Mouse (Mus musculus) forebrain, embryonic 12.5 days (tissue): Measurements from ENCODE around the gene Cnpy1. TPM values are rescaled to one million over a fixed set of nuclear protein-coding genes. Genes with fewer than 3 reads are reported as not detected.

ENCODE experiments used
- ATAC-seq: fragments of 200-750 bp; cut with Nextera tagmentation; 2 replicates; pipeline ENCODE4 v1.8.0; 2017; ENCODE audit warnings: moderate TSS enrichment; ENCODE audit not compliant: low FRiP score
- H3K27ac ChIP-seq: fragments of 300-500 bp; sonication (generic); 2 replicates; pipeline ENCODE4 v1.5.1; 2016; ENCODE audit warnings: mild to moderate bottlenecking
- H3K27me3 ChIP-seq: fragments of 300-500 bp; sonication (generic); 2 replicates; pipeline ENCODE4 v1.6.1; 2016; ENCODE audit warnings: mild to moderate bottlenecking
- H3K36me3 ChIP-seq: fragments of 300-500 bp; sonication (generic); replicated peaks from 2 replicates; pipeline ENCODE4 v1.6.1; 2016; ENCODE audit warnings: mild to moderate bottlenecking
- H3K4me1 ChIP-seq: fragments of 300-500 bp; sonication (generic); 2 replicates; pipeline ENCODE4 v1.6.1; 2016
- H3K4me2 ChIP-seq: fragments of 300-500 bp; sonication (generic); 2 replicates; pipeline ENCODE4 v1.6.1; 2016; ENCODE audit warnings: mild to moderate bottlenecking, moderate library complexity
- H3K4me3 ChIP-seq: fragments of 300-500 bp; sonication (generic); replicated peaks from 2 replicates; pipeline ENCODE4 v1.5.1; 2016; ENCODE audit warnings: mild to moderate bottlenecking
- H3K9ac ChIP-seq: fragments of 300-500 bp; sonication (generic); 2 replicates; pipeline ENCODE4 v1.6.1; 2016; ENCODE audit warnings: mild to moderate bottlenecking
- H3K9me3 ChIP-seq: fragments of 300-500 bp; sonication (generic); 2 replicates; pipeline ENCODE4 v1.6.1; 2016
- WGBS: fragments of 180-500 bp; shearing (Covaris S2); methylation state at CpG from one replicate; pipeline ENCODE4 v1.1.7; 2016; 5-methylcytosine and 5-hydroxymethylcytosine counted together
- polyA plus RNA-seq: library from polyadenylated mRNA; unstranded; fragments of >200 nt; fragmentation: Nextera tagmentation; extraction: Ambion mirVana; gene quantifications from 2 replicates; pipeline ENCODE4 v1.2.1, GENCODE M21; 2016

Gene Cnpy1
- polyA plus RNA-seq, 1 experiment from 2014 or later = 3.2 TPM

DNA sequence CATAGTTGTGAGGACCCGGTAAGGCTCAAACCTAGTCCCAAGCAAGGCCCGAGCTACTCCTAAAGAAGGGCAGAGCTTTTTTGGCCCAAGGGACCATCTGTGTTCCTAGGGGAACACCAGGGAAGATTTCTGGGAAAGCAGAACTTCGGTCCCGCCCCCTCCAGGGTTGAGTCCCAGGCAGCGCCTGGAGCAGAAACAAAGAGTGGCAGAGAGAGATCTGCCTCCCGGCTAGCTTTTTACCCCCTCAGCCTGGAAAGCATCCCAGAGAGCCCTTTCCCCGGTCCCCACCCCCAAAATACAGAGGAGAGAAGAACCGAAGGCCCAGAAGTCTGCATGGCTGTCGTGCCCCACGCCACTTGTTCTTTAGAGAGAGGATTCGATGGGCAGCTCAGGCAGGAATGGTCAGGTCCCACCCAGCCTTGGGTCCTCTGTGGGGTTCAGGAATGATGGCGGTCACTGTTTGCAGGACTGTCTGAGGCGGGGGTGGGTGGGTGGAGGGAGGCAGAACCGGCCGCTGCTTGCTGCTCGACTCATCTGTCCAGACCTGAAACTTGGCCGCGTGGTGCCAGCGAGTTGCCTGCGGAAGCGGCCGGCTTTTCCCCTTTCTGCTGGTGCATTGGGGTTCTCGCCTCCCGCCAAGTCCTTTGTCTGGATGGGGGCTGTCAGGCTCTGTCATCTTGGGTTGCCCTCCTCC lies 70.6 kb downstream of the Cnpy1 start:
- no peaks in the 10 kb centered on the region for H3K9me3 ChIP-seq

DNA sequence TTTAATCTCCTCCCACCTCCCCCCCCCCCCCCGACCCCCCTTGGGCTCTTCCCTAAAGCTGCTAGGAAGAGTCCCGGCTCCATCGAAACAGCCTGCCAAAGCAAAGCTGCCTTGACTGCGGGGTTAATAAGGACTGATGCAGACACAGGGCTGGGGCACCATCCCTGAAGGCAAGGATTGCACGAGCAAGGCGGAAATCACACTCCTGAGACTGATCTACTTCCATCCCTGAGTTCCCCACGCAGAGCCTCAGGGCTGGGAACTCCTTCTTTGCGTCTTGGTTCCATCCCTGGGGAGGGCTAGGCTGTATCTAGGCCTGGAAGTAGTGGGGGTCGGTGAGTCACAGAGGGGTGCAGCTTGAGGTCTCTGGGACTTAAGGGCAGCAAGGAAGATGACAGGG lies 71.5 kb downstream of the Cnpy1 start:
- H3K9me3 ChIP-seq = no peaks in the 10 kb centered on the region
- 0% methylated on average over 9 of the region's 9 CpGs for WGBS
- no peak for ATAC-seq
- no peak overlapping the region for H3K27ac ChIP-seq
- peaks cover 96% of the 10 kb centered on the region for H3K27me3 ChIP-seq
- H3K4me1 ChIP-seq = peaks cover 19% of the 10 kb centered on the region; the same call in 1 of the 2 replicates
- H3K36me3 ChIP-seq = no peaks in the 10 kb centered on the region
- H3K4me3 ChIP-seq = no peak overlapping the region
- H3K4me2 ChIP-seq = no peak overlapping the region
- H3K9ac ChIP-seq = no peak overlapping the region

More for the DNA sequence above, 70.6 kb downstream of the Cnpy1 start:
- Histone ChIP-seq H3K36me3 (no peaks in the 10 kb centered on the region), H3K4me3 (no peak overlapping the region), H3K27ac (no peak overlapping the region), H3K9ac (no peak overlapping the region), H3K27me3 (peaks cover 96% of the 10 kb centered on the region), H3K4me2 (no peak overlapping the region), H3K4me1 (peaks cover 23% of the 10 kb centered on the region; the same call in 1 of the 2 replicates)
- under 1% methylated on average over 24 of the region's 24 CpGs for WGBS
- ATAC-seq = no peak

DNA sequence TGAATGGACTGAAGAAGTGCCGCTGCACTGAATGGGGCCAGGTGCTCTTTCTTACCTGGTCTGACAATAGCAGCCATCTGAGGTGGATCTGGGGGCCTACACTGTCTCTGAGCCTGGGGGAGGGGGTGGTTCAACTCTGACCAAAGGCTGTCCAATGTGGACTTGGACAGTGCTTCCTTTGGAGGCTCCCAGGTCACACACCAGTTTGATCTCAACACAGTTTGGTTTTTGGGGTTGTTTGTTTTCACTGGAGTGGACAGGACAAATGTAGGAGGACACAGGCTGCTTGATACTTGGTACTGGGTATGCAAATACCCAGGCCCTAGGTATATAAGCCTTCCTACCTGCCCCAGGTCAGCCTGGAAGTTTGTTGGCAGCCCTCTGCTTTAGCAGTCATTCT lies 71.9 kb downstream of the Cnpy1 start:
- no peaks in the 10 kb centered on the region for H3K36me3 ChIP-seq
- WGBS = 6% methylated on average over 1 of the region's 1 CpGs
- H3K4me2 ChIP-seq = no peak overlapping the region
- peaks cover 15% of the 10 kb centered on the region; the same call in 1 of the 2 replicates for H3K4me1 ChIP-seq
- H3K27ac ChIP-seq = no peak overlapping the region
- no peak overlapping the region for H3K4me3 ChIP-seq
- no peaks in the 10 kb centered on the region for H3K9me3 ChIP-seq
- peaks cover 96% of the 10 kb centered on the region for H3K27me3 ChIP-seq
- H3K9ac ChIP-seq = no peak overlapping the region
- no peak for ATAC-seq

DNA sequence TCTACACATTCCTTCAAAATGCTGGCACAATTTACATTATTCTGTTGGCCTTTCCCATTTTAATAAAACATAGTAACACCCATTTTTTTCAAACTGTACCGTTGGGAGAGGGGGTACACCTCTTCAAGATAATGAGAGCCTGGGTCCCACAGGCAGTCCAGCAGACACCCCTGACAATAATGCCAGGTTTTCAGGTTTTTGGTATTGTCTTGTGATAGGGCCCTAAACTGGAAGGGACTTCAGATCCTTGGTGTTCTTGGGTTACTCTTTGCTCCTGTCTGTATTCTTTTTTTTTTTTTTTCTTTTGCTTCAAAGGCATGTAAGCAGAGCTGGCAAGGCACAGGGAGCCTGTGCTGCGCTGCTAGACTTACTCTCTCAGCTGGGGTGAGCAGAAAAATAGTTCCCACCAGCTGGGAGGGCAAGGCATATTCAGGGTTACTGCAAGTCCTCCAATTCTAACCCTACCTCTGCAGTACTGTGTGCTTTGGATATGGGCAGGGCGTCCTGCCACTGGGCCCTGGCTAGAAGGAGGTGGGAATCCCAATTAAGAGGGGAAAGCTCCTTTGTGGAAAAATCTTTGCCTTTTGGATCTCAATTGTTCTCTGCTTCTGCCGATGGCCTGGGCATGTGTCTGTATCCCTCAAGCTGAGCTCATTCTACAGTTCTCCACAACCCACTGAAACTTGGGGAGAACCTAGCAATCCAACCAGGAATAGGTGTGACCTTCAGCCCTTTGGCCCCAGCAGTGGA lies 72.5 kb downstream of the Cnpy1 start:
- no peak overlapping the region for H3K27ac ChIP-seq
- H3K9me3 ChIP-seq = no peaks in the 10 kb centered on the region
- H3K36me3 ChIP-seq = no peaks in the 10 kb centered on the region
- H3K4me3 ChIP-seq = no peak overlapping the region
- no peak overlapping the region for H3K9ac ChIP-seq
- peaks cover 14% of the 10 kb centered on the region; the same call in 1 of the 2 replicates for H3K4me1 ChIP-seq
- H3K4me2 ChIP-seq = no peak overlapping the region
- no peak for ATAC-seq
- 2% methylated on average over 4 of the region's 4 CpGs for WGBS
- peaks cover 96% of the 10 kb centered on the region for H3K27me3 ChIP-seq

DNA sequence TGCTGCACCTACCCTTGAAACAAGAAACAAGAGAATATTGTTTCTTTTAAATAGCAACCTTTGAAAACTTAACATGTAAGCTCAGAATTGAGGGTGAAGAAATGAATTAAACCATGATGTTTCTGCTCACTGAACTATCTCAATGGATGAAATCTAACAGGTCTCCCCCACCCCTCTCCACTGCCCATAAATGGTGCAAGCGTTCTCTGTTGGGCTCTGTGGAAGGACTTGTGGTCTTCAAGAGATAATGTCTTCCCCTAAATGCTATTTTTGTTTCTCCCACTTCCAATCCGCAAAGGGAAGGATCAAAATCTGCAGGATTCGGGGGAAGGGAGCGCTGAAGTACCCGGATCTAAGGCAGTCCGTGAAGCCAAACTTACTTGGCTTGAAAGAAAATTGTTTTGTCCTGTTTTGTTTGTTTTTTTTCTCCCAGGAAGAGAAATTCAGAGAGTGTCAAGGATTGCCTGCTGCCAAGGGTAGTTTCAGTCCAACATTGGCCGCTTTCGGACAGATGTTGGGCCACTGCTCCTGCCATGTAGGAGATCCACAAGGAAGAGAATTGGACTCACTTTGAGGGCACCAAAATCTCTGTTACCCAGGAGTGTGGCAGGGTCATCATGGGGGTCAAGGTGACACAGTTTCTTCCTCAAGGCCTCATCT lies 73.2 kb downstream of the Cnpy1 start:
- Histone ChIP-seq H3K4me2 (no peak overlapping the region), H3K27ac (no peak overlapping the region)

DNA sequence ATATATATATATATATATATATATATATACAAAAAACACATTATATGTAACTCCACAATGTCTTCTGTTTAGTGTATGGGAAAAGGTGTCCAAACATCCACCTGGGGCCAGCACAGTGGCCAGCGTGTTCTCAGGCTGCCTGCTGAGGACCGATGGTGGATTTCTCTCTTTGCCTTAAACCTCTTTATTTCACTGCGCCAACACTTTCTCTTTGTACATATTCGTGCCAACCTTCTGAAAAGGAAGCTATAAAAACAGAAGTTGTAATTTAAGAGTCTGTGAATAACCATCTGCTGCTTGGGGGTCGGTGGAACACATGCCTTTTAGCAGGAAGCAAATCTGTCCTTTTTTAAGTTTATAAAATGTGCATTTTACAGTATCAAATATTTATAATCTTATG lies 73.9 kb downstream of the Cnpy1 start:
- H3K9me3 ChIP-seq = no peaks in the 10 kb centered on the region
- H3K27ac ChIP-seq = no peak overlapping the region
- no peak for ATAC-seq
- 10% methylated on average over 5 of the region's 5 CpGs for WGBS
- H3K27me3 ChIP-seq = peaks cover 96% of the 10 kb centered on the region
- H3K4me2 ChIP-seq = no peak overlapping the region
- H3K36me3 ChIP-seq = no peaks in the 10 kb centered on the region
- H3K4me1 ChIP-seq = peaks cover 18% of the 10 kb centered on the region
- no peak overlapping the region for H3K9ac ChIP-seq
- no peak overlapping the region for H3K4me3 ChIP-seq

More for the DNA sequence above, 73.2 kb downstream of the Cnpy1 start:
- peaks cover 96% of the 10 kb centered on the region for H3K27me3 ChIP-seq
- ATAC-seq = no peak
- WGBS = under 1% methylated on average over 8 of the region's 8 CpGs
- peaks cover 14% of the 10 kb centered on the region; the same call in 1 of the 2 replicates for H3K4me1 ChIP-seq
- H3K9me3 ChIP-seq = no peaks in the 10 kb centered on the region
- no peak overlapping the region for H3K9ac ChIP-seq
- H3K4me3 ChIP-seq = no peak overlapping the region
- H3K36me3 ChIP-seq = no peaks in the 10 kb centered on the region

DNA sequence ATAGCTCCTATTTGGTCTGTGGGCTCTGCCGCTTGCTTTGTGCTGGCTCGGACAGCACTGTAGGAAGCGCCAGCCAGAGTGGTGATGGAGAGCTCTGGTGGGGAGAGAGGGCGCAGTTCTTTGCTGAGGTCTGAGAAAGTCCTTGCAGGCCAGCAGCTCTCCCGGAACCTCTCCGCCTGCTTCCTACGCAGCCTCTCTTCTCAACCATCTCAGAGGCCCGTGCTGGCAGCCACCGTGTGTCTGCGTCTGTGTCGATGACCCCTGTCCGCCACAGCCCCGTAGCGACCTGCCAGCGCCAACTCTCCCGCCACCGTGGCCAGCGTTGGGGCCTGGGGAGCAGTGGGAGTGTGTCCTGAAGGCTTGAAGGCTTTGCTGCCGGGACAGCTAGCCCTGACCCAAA lies 74.7 kb downstream of the Cnpy1 start:
- no peak overlapping the region for H3K4me3 ChIP-seq
- H3K9ac ChIP-seq = no peak overlapping the region
- no peak for ATAC-seq
- H3K27ac ChIP-seq = no peak overlapping the region
- H3K36me3 ChIP-seq = no peaks in the 10 kb centered on the region
- WGBS = under 1% methylated on average over 19 of the region's 19 CpGs
- H3K9me3 ChIP-seq = no peaks in the 10 kb centered on the region
- H3K4me1 ChIP-seq = peaks cover 26% of the 10 kb centered on the region
- no peak overlapping the region for H3K4me2 ChIP-seq
- peaks cover 96% of the 10 kb centered on the region for H3K27me3 ChIP-seq

DNA sequence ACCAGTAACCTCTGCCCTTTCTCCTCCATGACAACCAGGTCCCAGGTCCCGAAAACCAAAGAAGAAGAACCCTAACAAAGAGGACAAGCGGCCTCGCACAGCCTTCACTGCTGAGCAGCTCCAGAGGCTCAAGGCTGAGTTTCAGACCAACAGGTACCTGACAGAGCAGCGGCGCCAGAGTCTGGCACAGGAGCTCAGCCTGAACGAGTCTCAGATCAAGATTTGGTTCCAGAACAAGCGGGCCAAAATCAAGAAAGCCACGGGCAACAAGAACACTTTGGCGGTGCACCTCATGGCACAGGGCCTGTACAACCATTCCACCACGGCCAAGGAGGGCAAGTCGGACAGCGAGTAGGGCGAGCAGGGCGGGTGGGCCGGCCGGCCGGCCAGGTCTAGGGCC lies 75.5 kb downstream of the Cnpy1 start:
- no peak overlapping the region for H3K9ac ChIP-seq
- H3K4me2 ChIP-seq = no peak overlapping the region
- peaks cover 29% of the 10 kb centered on the region for H3K4me1 ChIP-seq
- peaks cover 96% of the 10 kb centered on the region for H3K27me3 ChIP-seq
- no peak for ATAC-seq
- no peak overlapping the region for H3K4me3 ChIP-seq
- H3K36me3 ChIP-seq = no peaks in the 10 kb centered on the region
- 1% methylated on average over 17 of the region's 17 CpGs for WGBS
- no peak overlapping the region for H3K27ac ChIP-seq
- no peaks in the 10 kb centered on the region for H3K9me3 ChIP-seq

DNA sequence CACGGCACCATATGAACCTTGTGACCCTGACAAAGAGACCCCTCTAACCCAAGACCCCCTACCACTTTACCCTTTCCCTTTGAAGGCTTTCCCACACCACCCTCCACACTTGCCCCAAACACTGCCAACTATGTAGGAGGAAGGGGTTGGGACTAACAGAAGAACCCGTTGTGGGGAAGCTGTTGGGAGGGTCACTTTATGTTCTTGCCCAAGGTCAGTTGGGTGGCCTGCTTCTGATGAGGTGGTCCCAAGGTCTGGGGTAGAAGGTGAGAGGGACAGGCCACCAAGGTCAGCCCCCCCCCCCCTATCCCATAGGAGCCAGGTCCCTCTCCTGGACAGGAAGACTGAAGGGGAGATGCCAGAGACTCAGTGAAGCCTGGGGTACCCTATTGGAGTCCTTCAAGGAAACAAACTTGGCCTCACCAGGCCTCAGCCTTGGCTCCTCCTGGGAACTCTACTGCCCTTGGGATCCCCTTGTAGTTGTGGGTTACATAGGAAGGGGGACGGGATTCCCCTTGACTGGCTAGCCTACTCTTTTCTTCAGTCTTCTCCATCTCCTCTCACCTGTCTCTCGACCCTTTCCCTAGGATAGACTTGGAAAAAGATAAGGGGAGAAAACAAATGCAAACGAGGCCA lies 76.3 kb downstream of the Cnpy1 start:
- 2% methylated on average over 5 of the region's 5 CpGs for WGBS
- H3K27ac ChIP-seq = no peak overlapping the region
- H3K4me2 ChIP-seq = no peak overlapping the region
- ATAC-seq = no peak
- H3K36me3 ChIP-seq = no peaks in the 10 kb centered on the region
- no peak overlapping the region for H3K4me3 ChIP-seq
- H3K9ac ChIP-seq = no peak overlapping the region
- no peaks in the 10 kb centered on the region for H3K9me3 ChIP-seq
- peaks cover 27% of the 10 kb centered on the region for H3K4me1 ChIP-seq
- H3K27me3 ChIP-seq = peaks cover 96% of the 10 kb centered on the region

DNA sequence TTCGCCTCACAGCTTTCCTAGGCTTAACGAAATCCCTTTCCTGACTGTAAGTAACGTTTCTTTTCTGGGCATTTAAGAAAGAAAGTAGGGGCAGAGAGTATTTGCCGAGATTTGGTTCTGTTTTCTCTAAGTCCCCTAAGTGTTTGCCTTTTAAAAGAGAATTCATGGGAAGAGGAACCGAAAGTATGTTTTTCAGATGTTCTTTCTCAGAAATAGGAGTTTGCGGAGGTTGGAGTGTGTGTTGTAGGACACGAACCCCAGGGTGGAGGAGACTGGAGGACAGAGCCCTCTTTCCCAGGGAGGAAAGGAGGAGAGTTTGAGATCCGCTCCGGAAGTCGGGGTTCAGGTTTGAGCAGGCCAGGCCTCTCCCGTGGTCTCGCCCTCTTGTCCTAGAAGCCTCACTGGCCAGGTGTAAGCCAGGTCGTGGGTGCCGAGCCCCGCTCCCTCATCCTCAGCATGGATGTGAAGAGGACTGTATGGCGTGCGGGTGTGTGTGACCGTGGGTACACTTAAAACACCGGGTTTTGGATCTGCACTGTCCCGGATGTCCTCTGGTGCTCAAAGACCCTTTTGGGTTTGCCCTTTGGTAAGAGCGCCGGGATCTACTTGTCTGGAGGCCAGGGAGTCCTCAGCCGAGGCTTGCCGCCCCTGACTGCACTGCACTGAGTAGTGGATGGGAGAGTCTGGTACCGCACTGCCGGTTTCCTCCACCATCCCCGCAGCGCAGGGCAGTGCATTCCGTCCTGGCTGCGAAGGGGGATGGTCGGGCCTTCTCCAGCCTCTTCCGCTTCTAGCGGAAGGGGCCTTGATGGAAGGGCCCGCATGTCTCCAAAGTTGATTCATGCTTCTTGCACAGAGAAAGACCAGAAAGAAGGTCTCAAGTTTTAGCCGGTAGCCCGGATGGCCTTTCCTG lies 77.1 kb downstream of the Cnpy1 start:
- H3K36me3 ChIP-seq = no peaks in the 10 kb centered on the region

DNA sequence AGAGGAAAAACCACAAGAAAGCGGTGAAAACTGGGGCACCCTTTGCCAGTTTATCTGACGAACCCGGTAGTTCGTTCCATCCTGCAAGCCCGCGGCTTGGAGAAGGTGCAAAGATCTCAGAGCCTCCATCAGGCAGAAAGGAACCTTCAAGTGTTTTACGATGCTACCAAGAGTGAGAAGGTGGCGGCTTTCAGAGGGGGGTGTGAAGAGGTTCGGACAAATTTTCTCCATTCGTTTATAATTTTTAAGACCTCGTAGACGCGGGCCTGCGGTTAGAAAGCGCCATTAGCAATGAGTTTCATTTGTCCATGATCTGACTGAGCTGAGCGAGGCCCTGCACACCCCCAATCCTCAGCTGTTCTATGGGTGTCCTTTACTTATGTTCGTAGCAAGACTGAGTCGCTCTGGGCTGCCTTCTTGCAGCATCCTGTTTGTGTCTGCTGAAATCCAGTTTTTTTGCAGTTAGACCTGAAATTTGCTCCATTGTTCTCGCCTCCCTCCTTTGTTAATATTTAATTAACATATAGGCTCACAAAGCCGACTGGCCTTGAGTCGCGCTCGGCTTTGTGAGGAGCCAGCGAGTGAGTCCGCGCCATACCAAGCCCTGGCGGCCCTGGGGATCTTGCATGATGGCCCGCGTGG lies 77.9 kb downstream of the Cnpy1 start:
- Histone ChIP-seq H3K27ac (no peak overlapping the region), H3K9me3 (no peaks in the 10 kb centered on the region), H3K36me3 (no peaks in the 10 kb centered on the region), H3K4me2 (no peak overlapping the region), H3K4me3 (no peak overlapping the region), H3K27me3 (peaks cover 96% of the 10 kb centered on the region), H3K9ac (no peak overlapping the region), H3K4me1 (peaks cover 23% of the 10 kb centered on the region)
- under 1% methylated on average over 29 of the region's 29 CpGs for WGBS
- no peak for ATAC-seq

More for the DNA sequence above, 77.1 kb downstream of the Cnpy1 start:
- no peak for ATAC-seq
- H3K9me3 ChIP-seq = no peaks in the 10 kb centered on the region
- H3K27me3 ChIP-seq = peaks cover 96% of the 10 kb centered on the region
- no peak overlapping the region for H3K9ac ChIP-seq
- H3K4me3 ChIP-seq = no peak overlapping the region
- H3K4me2 ChIP-seq = no peak overlapping the region
- no peak overlapping the region for H3K27ac ChIP-seq
- H3K4me1 ChIP-seq = peaks cover 23% of the 10 kb centered on the region
- WGBS = under 1% methylated on average over 36 of the region's 36 CpGs
